ENCODE assay signal across 12 mouse cellular contexts in the genomic region with DNA sequence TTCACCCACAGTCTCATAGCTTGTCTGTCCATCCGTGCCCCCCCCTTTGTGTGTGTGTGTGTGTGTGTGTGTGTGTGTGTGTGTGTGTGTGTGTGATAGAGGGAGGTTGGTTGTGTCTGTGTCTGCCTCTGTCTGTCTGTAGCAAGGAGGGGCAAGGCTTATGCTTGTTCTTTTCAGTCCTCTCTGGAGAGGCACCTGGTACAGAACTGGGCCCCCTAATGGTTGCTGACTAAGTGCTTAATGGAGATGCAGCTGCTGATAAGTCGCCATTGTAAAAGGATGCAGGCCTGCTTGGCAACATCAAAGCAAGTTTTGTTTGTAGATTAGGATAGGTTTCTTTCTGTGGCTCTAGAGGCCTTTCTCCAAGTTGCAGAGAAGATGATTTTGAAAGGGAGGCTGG.
DNase-seq lines count a peak whose midpoint lies in the region; ATAC-seq lines count a peak whose summit lies in the region.
"Had no signal": no experiment of that assay in that cellular context is flagged by ENCODE, and none has a peak within 500 bp of the region (broad histone marks: within the 10 kb centered on the region; RNA-seq: fewer than 3 reads in every experiment).

No protein-coding gene starts in this region.

- H3K4me2 ChIP-seq in heart, embryonic 13.5 days, result no peak overlapping the region

- H3K4me1 ChIP-seq in heart, embryonic 13.5 days, result peaks cover 76% of the 10 kb centered on the region
- H3K4me1 ChIP-seq in limb, embryonic 10.5 days, result peaks cover 80% of the 10 kb centered on the region

- ATAC-seq in heart, embryonic 13.5 days (ENCODE audit: extremely low read depth, insufficient number of reproducible peaks, low FRiP score, low TSS enrichment), result no peak
- ATAC-seq in monocyte, adult 5-6 weeks (replicated peaks; ENCODE audit: insufficient number of reproducible peaks, low FRiP score, low TSS enrichment, poor library complexity, severe bottlenecking), result no peak

- 0 out of 2 replicates have a peak, but pooled peaks cover 2% of the 10 kb centered on the region for H3K36me3 ChIP-seq in heart, embryonic 13.5 days
- no peaks in the 10 kb centered on the region for H3K36me3 ChIP-seq in limb, embryonic 10.5 days

- peak overlapping the region; percentile 70 for H3K27ac ChIP-seq in heart, embryonic 13.5 days (replicated peaks)
- H3K27ac ChIP-seq in limb, embryonic 10.5 days, result peak overlapping the region; percentile 53
- H3K27ac ChIP-seq: left cerebral cortex, adult 2 months; liver, embryonic 14.5 days had no signal

- H3K4me3 ChIP-seq in heart, embryonic 13.5 days, result no peak overlapping the region
- H3K4me3 ChIP-seq in limb, embryonic 10.5 days, result no peak overlapping the region
- H3K4me3 ChIP-seq: left cerebral cortex, adult 2 months had no signal

- H3K9me3 ChIP-seq in heart, embryonic 13.5 days, result no peaks in the 10 kb centered on the region
- no peaks in the 10 kb centered on the region for H3K9me3 ChIP-seq in limb, embryonic 10.5 days (replicated peaks)

- no peaks in the 10 kb centered on the region for H3K27me3 ChIP-seq in heart, embryonic 13.5 days (replicated peaks)
- no peaks in the 10 kb centered on the region for H3K27me3 ChIP-seq in limb, embryonic 10.5 days (ENCODE audit: low read depth, poor library complexity, severe bottlenecking)

- WGBS in heart, embryonic 13.5 days, result 26% methylated on average over 2 of the region's 2 CpGs
- WGBS in limb, embryonic 10.5 days, result 2% methylated on average over 2 of the region's 2 CpGs

- no peak for DNase-seq in heart, postnatal 10 days
- DNase-seq in retina, postnatal 1 day, result peak; percentile 43
- no peak for DNase-seq in retina, embryonic 14.5 days (ENCODE audit: low spot score)
- no peak for DNase-seq in limb, embryonic 10.5 days (ENCODE audit: low spot score)
- no peak for DNase-seq in left cerebral cortex, postnatal 10 days (ENCODE audit: extremely low spot score in 1 of 2, low spot score in 2 of 2)
- DNase-seq in c-Kit-positive CD71-positive TER-119-positive erythroid progenitor cells, embryonic 14.5 days (ENCODE audit: low spot score), result no peak
- DNase-seq: cerebellum, adult 18-20 months; thymus, adult 2 months had no signal

- peak overlapping the region; percentile 50 for H3K9ac ChIP-seq in heart, embryonic 13.5 days
- H3K9ac ChIP-seq: liver, embryonic 14.5 days had no signal

- intact Hi-C loops in heart, postnatal 10 days (cut with DNase I), result no loop called here
- intact Hi-C loops in left cerebral cortex, postnatal 10 days (cut with DNase I), result no loop called here
